Mouse (Mus musculus) heart, adult 2 months (tissue): ENCODE data around the gene Epb41l4b. TPM values are rescaled to one million over a fixed set of nuclear protein-coding genes. Genes with fewer than 3 reads are reported as not detected.
A peak's percentile ranks its signal among the peaks of the same experiment; 100 is the strongest.

Experiments
- DNase-seq, 2 experiments: peaks; one replicate each; pipeline ENCODE4 v3.0.0; 2021
- H3K27ac ChIP-seq: fragments of 200-600 bp; 2 replicates; pipeline ENCODE4 v1.8.1; 2022
- H3K27me3 ChIP-seq: fragments of 200-500 bp; 2 replicates; pipeline ENCODE4 v1.6.1; 2012; ENCODE audit warnings: mild to moderate bottlenecking, low read length, inconsistent platforms, mixed read lengths; ENCODE audit not compliant: control insufficient read depth, insufficient read depth
- H3K36me3 ChIP-seq: fragments of 200-500 bp; 2 replicates; pipeline ENCODE4 v1.6.1; 2012; ENCODE audit warnings: low read length, inconsistent platforms; ENCODE audit not compliant: control insufficient read depth, insufficient read depth
- H3K4me1 ChIP-seq: fragments of 200-500 bp; 2 replicates; pipeline ENCODE4 v1.6.1; 2011; ENCODE audit warnings: low read length; ENCODE audit not compliant: control insufficient read depth, insufficient read depth
- H3K4me3 ChIP-seq: fragments of 200-600 bp; 2 replicates; pipeline ENCODE4 v1.8.1; 2022
- H3K79me2 ChIP-seq: fragments of 200-500 bp; replicated peaks from 2 replicates; pipeline ENCODE4 v1.6.1; 2012; ENCODE audit warnings: mild to moderate bottlenecking, inconsistent platforms, low read length, moderate library complexity, mixed read lengths; ENCODE audit not compliant: control insufficient read depth, insufficient read depth
- H3K9ac ChIP-seq: fragments of 200-500 bp; 2 replicates; pipeline ENCODE4 v1.6.1; 2012; ENCODE audit warnings: low read depth, mild to moderate bottlenecking, control low read depth, inconsistent platforms, low read length, mixed read lengths
- CTCF ChIP-seq: fragments of 200-600 bp; IDR thresholded peaks from 2 replicates; pipeline ENCODE4 v1.8.1; 2022; ENCODE audit warnings: antibody characterized with exemption, mild to moderate bottlenecking, moderate library complexity
- EP300 ChIP-seq: fragments of 200-500 bp; IDR thresholded peaks from 2 replicates; pipeline ENCODE4 v1.6.1; 2011; ENCODE audit warnings: low read depth, low read length, control low read depth; ENCODE audit not compliant: insufficient read depth
- POLR2A ChIP-seq: fragments of 200-500 bp; IDR thresholded peaks from 2 replicates; pipeline ENCODE4 v1.6.1; 2011; ENCODE audit warnings: mild to moderate bottlenecking, low read depth, low read length, control low read depth; ENCODE audit not compliant: insufficient read depth
- WGBS: fragments of 180-500 bp; shearing (Covaris S2); methylation state at CpG from one replicate; pipeline ENCODE4 v1.1.7; 2018; 5-methylcytosine and 5-hydroxymethylcytosine counted together
- intact Hi-C: fragments of 180-260 bp; cut with DNase I; formaldehyde crosslinking; loops from one replicate; pipeline ENCODE4 v1.15.1; 2025
- polyA plus RNA-seq: library from polyadenylated mRNA; depleted of rRNA; stranded (reverse); fragments of >200 nt; gene quantifications from 2 replicates; pipeline ENCODE4 v1.2.3, GENCODE M21; 2012
- total RNA-seq, 2 experiments: library from RNA; stranded (reverse); gene quantifications; 2 replicates each; pipeline ENCODE4 v1.2.3; 2021

The Epb41l4b gene
- total and polyA plus RNA-seq, 3 experiments: 1.9 to 3.0 (median 2.6) TPM

DNA sequence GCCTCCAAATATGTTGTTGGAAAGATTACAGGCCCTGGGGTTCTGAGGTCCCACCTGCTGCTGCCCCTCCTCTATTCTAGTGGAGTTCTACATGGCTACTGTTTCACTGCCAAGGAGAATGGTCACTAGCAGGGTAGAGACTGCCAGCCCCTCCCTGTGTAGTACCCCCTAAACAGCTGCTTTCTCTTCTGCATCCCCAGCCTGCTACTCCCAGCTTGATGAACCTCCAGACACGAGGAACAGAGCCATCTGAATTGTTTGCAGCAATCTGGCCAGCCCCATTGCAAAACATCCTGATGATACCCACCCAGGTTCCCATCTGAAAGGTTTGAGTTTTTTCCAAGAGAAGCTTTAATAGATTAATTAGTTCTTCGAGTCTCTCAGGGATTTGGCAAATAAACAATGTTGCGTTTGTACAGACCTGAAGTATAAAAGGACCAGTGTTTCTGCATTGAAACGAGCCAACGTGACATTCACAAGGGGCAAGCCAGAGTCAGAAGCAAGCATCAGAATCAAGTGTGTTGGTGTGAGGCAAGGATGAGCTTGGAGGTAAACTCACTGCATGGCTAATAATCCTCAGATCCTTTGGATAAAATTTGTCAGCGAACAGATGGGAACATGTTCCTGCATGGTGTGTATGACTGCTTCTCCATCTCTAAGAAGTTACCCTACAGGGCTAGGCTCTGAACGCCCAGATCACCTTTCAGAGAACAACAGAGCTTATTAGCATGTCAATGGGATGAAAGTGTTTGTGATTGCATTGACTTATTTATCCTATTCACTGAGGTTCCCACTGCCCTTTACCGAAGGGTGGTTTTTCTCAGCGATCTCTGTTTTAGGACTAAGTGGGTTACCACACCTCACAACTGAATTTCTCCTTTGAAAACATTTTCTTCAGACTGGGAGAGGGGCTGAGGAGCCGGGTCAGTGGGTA is 19.8 kb upstream of the Epb41l4b start:
- Histone ChIP-seq H3K36me3 (no peaks in the 10 kb centered on the region), H3K4me1 (no peaks in the 10 kb centered on the region), H3K4me3 (no peak overlapping the region), H3K9ac (no peak overlapping the region), H3K27me3 (no peaks in the 10 kb centered on the region), H3K79me2 (no peaks in the 10 kb centered on the region), H3K27ac (no peak overlapping the region)
- no peak for DNase-seq
- 55% methylated on average over 10 of the region's 10 CpGs for WGBS
- intact Hi-C loops: no loop called here
- TF ChIP-seq POLR2A (no peak), EP300 (no peak), CTCF (no peak)

DNA sequence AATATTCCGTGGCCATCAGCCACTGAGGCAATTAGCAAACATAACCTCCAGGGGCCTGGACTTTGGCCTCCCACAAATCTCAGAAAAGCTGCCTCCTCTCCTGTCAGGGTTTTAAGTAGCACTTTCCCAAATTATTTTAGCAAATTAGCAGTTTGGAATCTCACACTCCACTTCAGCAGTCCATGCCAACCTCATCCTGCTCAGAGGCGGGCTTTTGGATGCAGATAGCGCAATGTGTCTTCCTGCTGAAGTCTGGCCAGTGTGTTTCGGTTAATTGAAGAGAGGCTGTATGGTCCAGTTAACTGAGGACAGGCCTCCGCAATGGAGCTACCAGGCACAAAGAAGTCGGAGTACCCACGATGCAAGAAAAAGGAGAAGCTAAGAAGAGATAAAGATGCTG is 17.3 kb upstream of the Epb41l4b start:
- Histone ChIP-seq H3K9ac (no peak overlapping the region), H3K4me1 (no peaks in the 10 kb centered on the region), H3K36me3 (no peaks in the 10 kb centered on the region), H3K27me3 (no peaks in the 10 kb centered on the region), H3K4me3 (no peak overlapping the region), H3K79me2 (no peaks in the 10 kb centered on the region), H3K27ac (no peak overlapping the region)
- TF ChIP-seq EP300 (no peak), CTCF (no peak)
- intact Hi-C loops: no loop called here
- no peak for DNase-seq
- 78% methylated on average over 7 of the region's 7 CpGs for WGBS

DNA sequence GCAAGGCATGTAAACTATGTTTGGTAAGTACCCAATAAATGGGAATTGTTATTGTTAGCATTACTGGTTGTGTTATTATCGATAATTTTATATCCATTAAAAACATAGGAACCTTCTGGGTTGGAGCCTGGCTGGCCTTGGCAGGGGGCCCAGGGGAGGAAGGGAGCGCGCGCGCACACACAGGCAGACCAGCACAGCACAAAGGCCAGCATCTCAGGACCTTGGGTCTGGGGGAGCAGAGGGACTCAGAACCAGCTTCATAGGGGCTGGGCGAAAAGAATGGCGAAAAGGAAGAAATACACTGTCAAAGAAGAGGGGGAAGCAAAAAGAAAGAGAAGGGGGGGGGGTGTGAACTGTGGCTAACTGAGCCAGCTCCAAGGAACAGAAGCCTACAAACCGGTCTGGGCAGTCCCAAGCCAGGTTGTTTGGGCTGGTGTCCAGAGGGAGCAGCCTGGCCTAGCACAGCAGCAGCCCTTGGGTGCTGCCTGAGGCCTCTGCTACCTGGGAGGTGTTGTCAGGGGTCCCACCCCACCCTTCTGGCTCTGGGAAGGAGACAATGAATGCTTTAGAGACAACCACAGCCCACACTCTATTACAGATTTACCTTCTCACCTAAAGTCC is 13.4 kb upstream of the Epb41l4b start:
- no peak for TF ChIP-seq EP300
- no peak for TF ChIP-seq CTCF
- no peak for TF ChIP-seq POLR2A
- H3K79me2 ChIP-seq: no peaks in the 10 kb centered on the region
- peaks cover 3% of the 10 kb centered on the region; the same call in 1 of the 2 replicates for H3K4me1 ChIP-seq
- intact Hi-C loops: no loop called here
- no peaks in the 10 kb centered on the region for H3K36me3 ChIP-seq
- 81% methylated on average over 8 of the region's 8 CpGs for WGBS
- H3K4me3 ChIP-seq: no peak overlapping the region
- H3K9ac ChIP-seq: no peak overlapping the region
- H3K27me3 ChIP-seq: no peaks in the 10 kb centered on the region
- no peak for DNase-seq
- no peak overlapping the region for H3K27ac ChIP-seq

DNA sequence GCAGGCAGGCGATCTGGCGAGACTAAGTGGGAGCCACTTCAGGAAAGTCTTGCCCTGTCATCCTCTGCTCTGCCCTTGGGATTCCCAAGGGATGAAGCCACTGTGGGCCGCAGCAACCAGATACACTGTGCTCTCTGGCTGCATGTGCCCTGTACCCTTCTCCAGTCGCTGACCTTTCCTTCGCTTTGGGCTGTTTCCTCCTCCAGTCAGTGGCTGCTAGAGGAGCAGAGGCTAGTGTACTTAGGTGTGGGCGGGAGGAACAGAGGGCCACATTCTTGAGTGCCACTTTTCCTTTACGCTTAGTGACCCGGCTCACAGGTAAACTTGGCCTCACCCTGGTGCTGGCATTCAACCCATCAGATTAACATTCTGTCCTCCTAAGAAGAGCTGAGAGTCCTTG is 10.6 kb upstream of the Epb41l4b start:
- no peak overlapping the region for H3K27ac ChIP-seq
- no peak overlapping the region for H3K9ac ChIP-seq
- no peaks in the 10 kb centered on the region for H3K27me3 ChIP-seq
- TF ChIP-seq EP300: no peak
- intact Hi-C loops: no loop called here
- peaks cover 3% of the 10 kb centered on the region; the same call in 1 of the 2 replicates for H3K4me1 ChIP-seq
- H3K4me3 ChIP-seq: no peak overlapping the region
- H3K36me3 ChIP-seq: no peaks in the 10 kb centered on the region
- WGBS: 48% methylated on average over 8 of the region's 8 CpGs
- no peak for DNase-seq
- no peaks in the 10 kb centered on the region for H3K79me2 ChIP-seq

DNA sequence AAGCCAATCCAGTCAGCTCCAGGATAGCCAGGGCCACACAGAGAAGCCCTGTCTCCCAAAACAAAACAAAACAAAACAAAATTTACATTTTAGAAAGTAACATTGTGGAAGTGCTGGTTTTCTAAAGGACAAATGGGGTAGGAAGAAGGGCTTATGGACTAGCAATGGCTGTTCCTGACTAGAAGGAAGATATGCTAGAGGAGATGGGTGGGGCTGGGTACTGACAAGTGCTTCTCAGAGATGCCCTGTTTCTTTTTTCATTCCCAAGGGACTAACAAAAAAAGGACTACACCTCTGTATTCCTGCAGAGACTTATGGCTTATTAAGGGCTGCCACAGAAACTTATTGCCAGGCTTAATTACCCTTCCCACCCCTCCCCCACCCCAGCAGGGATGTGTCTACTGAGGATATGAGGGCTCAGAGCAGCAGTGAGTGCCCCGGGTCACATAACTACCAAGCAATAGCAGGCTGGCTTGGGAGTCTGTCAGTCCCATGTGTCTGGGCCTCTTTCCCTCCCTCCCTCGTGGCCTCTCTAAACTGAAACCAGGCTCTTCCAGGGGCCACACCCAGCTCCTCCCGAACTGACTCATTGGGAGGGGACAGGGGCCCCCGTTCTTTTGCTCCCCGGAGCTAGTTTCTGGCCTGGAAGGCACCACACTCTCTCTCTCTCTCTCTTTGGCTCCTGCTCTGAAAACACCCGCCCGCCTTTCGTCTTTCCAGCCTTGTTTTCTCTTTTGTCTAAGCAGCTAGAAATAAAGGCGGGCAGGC is 10.0 kb upstream of the Epb41l4b start:
- H3K36me3 ChIP-seq: no peaks in the 10 kb centered on the region
- H3K9ac ChIP-seq: no peak overlapping the region
- no peak overlapping the region for H3K27ac ChIP-seq
- no peaks in the 10 kb centered on the region for H3K79me2 ChIP-seq
- peak; percentile 56 to 66 for DNase-seq
- H3K4me3 ChIP-seq: no peak overlapping the region
- peaks cover 3% of the 10 kb centered on the region; the same call in 1 of the 2 replicates for H3K4me1 ChIP-seq
- TF ChIP-seq POLR2A (no peak), EP300 (no peak), CTCF (no peak)
- 26% methylated on average over 9 of the region's 9 CpGs for WGBS
- no peaks in the 10 kb centered on the region for H3K27me3 ChIP-seq
- intact Hi-C loops: no loop called here
